Mouse (Mus musculus) thymus, adult 2 months (tissue): ENCODE results near the gene Rhbdd3. TPM values are rescaled to one million over a fixed set of nuclear protein-coding genes. Genes with fewer than 3 reads are reported as not detected.
A peak's percentile ranks its signal among the peaks of the same experiment; 100 is the strongest.

Source experiments
- DNase-seq: peaks from one replicate; pipeline ENCODE4 v3.0.0; 2021
- H3K27ac ChIP-seq: fragments of 200-500 bp; 2 replicates; pipeline ENCODE4 v1.5.1; 2012; ENCODE audit warnings: low read length, control low read depth; ENCODE audit not compliant: control insufficient read depth, insufficient read depth
- H3K27me3 ChIP-seq: fragments of 200-500 bp; 2 replicates; pipeline ENCODE4 v1.6.1; 2012; ENCODE audit warnings: mild to moderate bottlenecking, low read length, moderate library complexity, mixed read lengths; ENCODE audit not compliant: control insufficient read depth, insufficient read depth
- H3K36me3 ChIP-seq: fragments of 200-500 bp; 2 replicates; pipeline ENCODE4 v1.6.1; 2012; ENCODE audit warnings: mild to moderate bottlenecking, low read length, moderate library complexity; ENCODE audit not compliant: control insufficient read depth, insufficient read depth
- H3K4me1 ChIP-seq: fragments of 200-500 bp; replicated peaks from 2 replicates; pipeline ENCODE4 v1.6.1; 2012; ENCODE audit warnings: low read length; ENCODE audit not compliant: control insufficient read depth, insufficient read depth
- H3K4me3 ChIP-seq: fragments of 200-500 bp; 2 replicates; pipeline ENCODE4 v1.5.1; 2012; ENCODE audit warnings: mild to moderate bottlenecking, low read length, control low read depth, moderate library complexity; ENCODE audit not compliant: control insufficient read depth, insufficient read depth
- CTCF ChIP-seq: fragments of 200-500 bp; IDR thresholded peaks from 2 replicates; pipeline ENCODE4 v1.5.1; 2012; ENCODE audit warnings: mild to moderate bottlenecking, control low read depth, low read length, moderate library complexity, borderline replicate concordance; ENCODE audit not compliant: control insufficient read depth, poor library complexity, insufficient read depth; ENCODE audit errors: extremely low read depth
- POLR2A ChIP-seq: fragments of 200-500 bp; IDR thresholded peaks from 2 replicates; pipeline ENCODE4 v1.6.1; 2012; ENCODE audit warnings: mild to moderate bottlenecking, low read length, control low read depth, moderate library complexity; ENCODE audit not compliant: control insufficient read depth, poor library complexity, insufficient read depth; ENCODE audit errors: extremely low read depth
- WGBS: fragments of 180-500 bp; shearing (Covaris S2); methylation state at CpG from one replicate; pipeline ENCODE4 v1.1.7; 2018; 5-methylcytosine and 5-hydroxymethylcytosine counted together
- polyA plus RNA-seq: library from polyadenylated mRNA; depleted of rRNA; stranded (reverse); fragments of >200 nt; gene quantifications from 2 replicates; pipeline ENCODE4 v1.2.3, GENCODE M21; 2012

Rhbdd3 gene
- polyA plus RNA-seq, 1 experiment, result 31.3 TPM

DNA sequence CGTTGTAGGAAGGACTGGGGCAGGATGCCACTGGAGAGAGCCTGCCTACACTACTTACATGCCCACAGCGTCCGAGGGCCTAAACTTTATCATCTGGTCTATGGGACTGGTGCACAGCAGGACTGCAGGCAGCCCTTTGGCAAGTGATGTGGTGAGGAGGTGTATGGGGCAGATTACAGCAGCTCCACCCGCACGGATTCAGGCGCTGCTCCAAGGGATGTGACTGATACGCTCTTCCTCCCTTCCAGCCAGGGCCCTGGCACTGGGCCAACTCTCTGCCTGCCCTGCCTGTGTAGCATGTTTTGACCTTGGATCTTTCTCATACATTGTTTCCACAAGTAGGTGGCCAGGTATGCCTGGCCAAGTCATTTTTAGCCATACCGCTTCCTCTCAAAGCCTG lies 41.9 kb downstream of the Rhbdd3 start:
- WGBS, result 90% methylated on average over 8 of the region's 8 CpGs
- H3K27ac ChIP-seq, result no peak overlapping the region

DNA sequence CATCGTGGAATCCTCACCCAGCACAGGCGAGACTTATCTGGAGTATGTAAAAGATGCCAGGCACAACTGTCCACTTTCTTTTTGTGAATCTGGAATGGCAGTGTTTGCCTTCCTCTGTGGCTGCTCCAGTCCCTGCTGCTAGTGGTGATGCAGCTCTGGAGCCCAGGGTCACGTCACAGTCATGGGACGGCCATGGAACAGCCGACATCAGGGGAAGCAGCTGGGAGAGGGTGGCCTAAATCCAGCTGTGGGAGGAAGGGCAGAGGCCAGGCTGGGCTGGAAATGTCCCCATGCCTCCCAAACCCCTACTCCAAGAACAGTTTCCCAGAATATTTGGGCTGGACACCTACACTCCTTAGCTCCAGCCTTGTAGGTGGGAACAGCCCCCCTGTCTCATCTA lies 42.5 kb downstream of the Rhbdd3 start:
- Histone ChIP-seq H3K27ac (no peak overlapping the region), H3K4me3 (no peak overlapping the region), H3K36me3 (no peaks in the 10 kb centered on the region), H3K27me3 (no peaks in the 10 kb centered on the region), H3K4me1 (no peaks in the 10 kb centered on the region)
- DNase-seq, result no peak
- 99% methylated on average over 5 of the region's 5 CpGs for WGBS
- TF ChIP-seq POLR2A (no peak), CTCF (no peak)

More for the DNA sequence above, 41.9 kb downstream of the Rhbdd3 start:
- no peaks in the 10 kb centered on the region for H3K27me3 ChIP-seq
- DNase-seq, result no peak
- no peaks in the 10 kb centered on the region for H3K4me1 ChIP-seq
- H3K36me3 ChIP-seq, result no peaks in the 10 kb centered on the region
- TF ChIP-seq CTCF (no peak), POLR2A (no peak)
- no peak overlapping the region for H3K4me3 ChIP-seq

DNA sequence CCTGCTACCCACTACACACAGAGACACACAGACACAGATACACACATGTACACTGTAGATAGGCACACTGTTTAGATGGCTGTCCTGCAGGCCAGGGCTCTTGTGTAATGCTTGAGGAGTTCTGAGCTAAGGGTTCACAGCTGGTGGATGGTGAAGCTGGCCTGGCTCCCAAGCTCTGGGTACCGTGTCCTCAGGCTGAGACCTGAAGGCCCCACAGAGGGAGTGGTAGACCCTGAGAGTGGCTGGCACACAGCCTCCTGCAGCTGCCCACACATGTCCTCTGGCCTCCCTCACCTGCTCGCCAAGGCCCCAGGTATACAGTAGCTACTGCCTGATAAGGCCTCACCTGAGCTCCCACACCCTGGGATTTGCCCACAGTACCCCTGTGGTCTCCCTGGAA lies 43.2 kb downstream of the Rhbdd3 start:
- DNase-seq, result no peak
- WGBS, result 98% methylated on average over 2 of the region's 2 CpGs
- no peaks in the 10 kb centered on the region for H3K27me3 ChIP-seq

DNA sequence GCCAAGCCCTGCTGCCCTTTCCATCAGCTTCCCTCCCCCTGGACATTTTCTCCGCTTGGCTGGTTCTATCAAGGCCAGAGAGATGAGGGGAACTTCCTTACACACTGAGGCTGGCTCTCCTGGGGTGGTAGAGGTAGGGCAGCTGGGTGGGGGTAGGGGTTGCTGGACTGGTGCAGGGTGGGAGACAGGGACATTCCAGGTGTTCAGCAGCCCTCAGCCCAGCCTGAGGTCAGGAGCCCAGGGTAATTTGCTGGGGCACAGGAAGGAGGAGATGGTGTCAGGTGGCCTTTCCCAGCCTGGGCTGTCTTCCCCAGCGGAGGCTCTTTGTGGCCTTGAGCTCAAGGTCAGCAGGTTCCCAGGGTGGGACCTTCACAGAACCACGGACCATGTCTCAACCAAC lies 46.9 kb downstream of the Rhbdd3 start:
- no peak for DNase-seq
- Histone ChIP-seq H3K4me1 (peaks cover 21% of the 10 kb centered on the region), H3K36me3 (no peaks in the 10 kb centered on the region), H3K4me3 (no peak overlapping the region), H3K27ac (no peak overlapping the region), H3K27me3 (no peaks in the 10 kb centered on the region)
- WGBS, result 98% methylated on average over 3 of the region's 3 CpGs
- TF ChIP-seq CTCF, result no peak
- no peak for TF ChIP-seq POLR2A

More for the DNA sequence above, 43.2 kb downstream of the Rhbdd3 start:
- TF ChIP-seq POLR2A, result no peak
- TF ChIP-seq CTCF, result no peak
- Histone ChIP-seq H3K4me3 (no peak overlapping the region), H3K27ac (no peak overlapping the region), H3K36me3 (no peaks in the 10 kb centered on the region), H3K4me1 (no peaks in the 10 kb centered on the region)

DNA sequence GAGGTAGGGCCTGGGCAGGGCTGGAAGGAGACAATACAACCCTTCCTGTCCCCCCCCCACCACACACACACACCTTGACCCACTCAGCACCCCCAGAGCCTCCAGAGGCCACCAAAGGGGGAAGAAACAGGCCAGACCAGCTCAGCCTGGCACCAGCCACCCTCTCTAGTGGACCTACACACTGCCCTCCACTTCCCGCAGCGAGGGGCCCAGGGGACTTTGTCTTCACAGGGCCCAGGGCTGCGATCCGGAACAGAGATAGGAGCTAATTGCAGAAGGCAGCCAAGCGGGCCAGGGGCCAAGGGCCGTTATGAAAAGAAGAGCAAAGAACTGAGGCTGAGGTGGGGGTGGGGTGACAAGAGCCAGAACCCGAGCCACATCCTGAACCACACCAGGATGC lies 50.5 kb downstream of the Rhbdd3 start:
- Histone ChIP-seq H3K36me3 (no peaks in the 10 kb centered on the region), H3K4me3 (no peak overlapping the region), H3K27me3 (no peaks in the 10 kb centered on the region), H3K27ac (no peak overlapping the region), H3K4me1 (peaks cover 38% of the 10 kb centered on the region)
- DNase-seq, result no peak
- no peak for TF ChIP-seq POLR2A
- TF ChIP-seq CTCF, result 0 out of 2 replicates have a peak, but pooled peaks have one; percentile 3
- WGBS, result 31% methylated on average over 7 of the region's 7 CpGs

DNA sequence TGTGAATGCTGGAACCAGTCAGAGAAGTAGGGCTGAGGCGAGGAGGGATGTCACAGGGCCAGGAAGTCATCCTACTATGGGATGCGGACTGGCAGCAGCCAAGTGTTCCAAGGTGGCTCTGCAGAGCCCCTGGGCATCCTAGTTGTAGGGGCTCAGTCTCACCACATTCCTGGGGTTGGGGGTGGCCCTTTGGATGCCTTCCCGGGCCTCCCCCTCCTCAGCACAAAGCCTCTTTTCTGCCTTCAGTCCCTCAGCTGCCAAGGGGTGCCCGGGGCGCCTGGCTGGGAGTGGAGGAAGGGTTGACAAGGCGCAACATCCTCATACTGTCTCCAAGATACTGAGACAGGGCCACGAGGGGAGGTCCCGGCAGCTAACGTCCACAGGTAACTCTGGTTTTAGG lies 51.2 kb downstream of the Rhbdd3 start:
- Histone ChIP-seq H3K4me3 (no peak overlapping the region), H3K4me1 (peaks cover 38% of the 10 kb centered on the region)
- no peak for DNase-seq

More for the DNA sequence above, 51.2 kb downstream of the Rhbdd3 start:
- Histone ChIP-seq H3K27me3 (no peaks in the 10 kb centered on the region), H3K36me3 (no peaks in the 10 kb centered on the region), H3K27ac (no peak overlapping the region)
- TF ChIP-seq POLR2A (no peak), CTCF (no peak)
- 75% methylated on average over 9 of the region's 9 CpGs for WGBS
